Mouse (Mus musculus) left cerebral cortex, adult 2 months (tissue): Measurements from ENCODE around the gene Adamts2. TPM values are rescaled to one million over a fixed set of nuclear protein-coding genes. Genes with fewer than 3 reads are reported as not detected.

ENCODE experiments used
- DNase-seq, 2 experiments: peaks; one replicate each; pipeline ENCODE4 v3.0.0; 2021 to 2022; ENCODE audit warnings: low spot score in 2 of 2, mixed read lengths in 1 of 2; ENCODE audit errors: extremely low spot score in 1 of 2
- H3K27ac ChIP-seq: fragments of 200-600 bp; 2 replicates; pipeline ENCODE4 v1.8.1; 2022
- H3K4me3 ChIP-seq: fragments of 200-600 bp; 2 replicates; pipeline ENCODE4 v1.8.1; 2022
- CTCF ChIP-seq: fragments of 200-600 bp; IDR thresholded peaks from 2 replicates; pipeline ENCODE4 v1.8.1; 2022; ENCODE audit warnings: antibody characterized with exemption, mild to moderate bottlenecking, moderate library complexity
- intact Hi-C: fragments of 180-260 bp; cut with DNase I; formaldehyde crosslinking; loops from one replicate; pipeline ENCODE4 v1.15.1; 2025
- total RNA-seq, 2 experiments: library from RNA; stranded (reverse); gene quantifications; 2 replicates each; pipeline ENCODE4 v1.2.3; 2021

The Adamts2 gene
- total RNA-seq, 2 experiments from 2014 or later: 10.9 to 13.0 TPM

- no peak for TF ChIP-seq CTCF
- intact Hi-C loops: loop anchor here (2.0 kb wide), 1 partner anchor 144 kb away; no protein-coding TSS in a partner anchor
- Histone ChIP-seq H3K27ac (no peak overlapping the region), H3K4me3 (no peak overlapping the region)
- DNase-seq: no peak
Measured at GRCm38 (mm10) chr11:50624720-50625119, 22.8 kb downstream of the Adamts2 start.

- no peak overlapping the region for H3K27ac ChIP-seq
- H3K4me3 ChIP-seq: no peak overlapping the region
- TF ChIP-seq CTCF: no peak
- DNase-seq: no peak
- intact Hi-C loops: no loop called here
Measured at GRCm38 (mm10) chr11:50628915-50629314, 27.0 kb downstream of the Adamts2 start.

- no peak overlapping the region for H3K4me3 ChIP-seq
- H3K27ac ChIP-seq: no peak overlapping the region
- intact Hi-C loops: no loop called here
- DNase-seq: no peak
- TF ChIP-seq CTCF: no peak
Measured at GRCm38 (mm10) chr11:50630462-50630861, 28.6 kb downstream of the Adamts2 start.

- no peak overlapping the region for H3K4me3 ChIP-seq
- DNase-seq: peak; percentile 56 to 61
- no peak for TF ChIP-seq CTCF
- intact Hi-C loops: no loop called here
- no peak overlapping the region for H3K27ac ChIP-seq
Measured at GRCm38 (mm10) chr11:50632270-50632669, 30.4 kb downstream of the Adamts2 start.

- no peak for TF ChIP-seq CTCF
- no peak for DNase-seq
- Histone ChIP-seq H3K4me3 (no peak overlapping the region), H3K27ac (no peak overlapping the region)
- intact Hi-C loops: no loop called here
Measured at GRCm38 (mm10) chr11:50635051-50635590, 33.2 kb downstream of the Adamts2 start.

GRCm38 (mm10) chr11:50637026-50637425 is 35.1 kb downstream of the Adamts2 start:
- Histone ChIP-seq H3K4me3 (no peak overlapping the region), H3K27ac (no peak overlapping the region)
- no peak for TF ChIP-seq CTCF
- DNase-seq: no peak
- intact Hi-C loops: no loop called here

GRCm38 (mm10) chr11:50638197-50638867 is 36.4 kb downstream of the Adamts2 start:
- intact Hi-C loops: no loop called here
- no peak for DNase-seq
- TF ChIP-seq CTCF: no peak
- no peak overlapping the region for H3K4me3 ChIP-seq
- no peak overlapping the region for H3K27ac ChIP-seq

GRCm38 (mm10) chr11:50638868-50639220 is 37.0 kb downstream of the Adamts2 start:
- no peak for TF ChIP-seq CTCF
- Histone ChIP-seq H3K4me3 (no peak overlapping the region), H3K27ac (no peak overlapping the region)
- intact Hi-C loops: no loop called here
- no peak for DNase-seq

GRCm38 (mm10) chr11:50642583-50642982 is 40.7 kb downstream of the Adamts2 start:
- Histone ChIP-seq H3K27ac (no peak overlapping the region), H3K4me3 (no peak overlapping the region)
- no peak for DNase-seq
- TF ChIP-seq CTCF: no peak
- intact Hi-C loops: no loop called here

- no peak for TF ChIP-seq CTCF
- H3K27ac ChIP-seq: no peak overlapping the region
- H3K4me3 ChIP-seq: no peak overlapping the region
- DNase-seq: no peak
- intact Hi-C loops: no loop called here
Measured at GRCm38 (mm10) chr11:50646148-50646547, 44.3 kb downstream of the Adamts2 start.

GRCm38 (mm10) chr11:50648143-50648807 is 46.4 kb downstream of the Adamts2 start:
- TF ChIP-seq CTCF: no peak
- H3K4me3 ChIP-seq: no peak overlapping the region
- no peak for DNase-seq
- H3K27ac ChIP-seq: no peak overlapping the region
- intact Hi-C loops: no loop called here

- no peak for TF ChIP-seq CTCF
- intact Hi-C loops: no loop called here
- DNase-seq: no peak
- H3K27ac ChIP-seq: no peak overlapping the region
- no peak overlapping the region for H3K4me3 ChIP-seq
Measured at GRCm38 (mm10) chr11:50650037-50650436, 48.2 kb downstream of the Adamts2 start.
